Mouse (Mus musculus) cerebellum, postnatal 36 days (tissue): Measurements from ENCODE around the gene Plod1.

ENCODE experiments used
- DNase-seq, 2 experiments: peaks; one replicate each; pipeline ENCODE4 v3.0.0; 2021 to 2022; ENCODE audit warnings: mixed read lengths in 2 of 2

Gene Plod1

GRCm38 (mm10) chr4:147937486-147937885, 919 bp upstream of the Plod1 start:
- no peak for DNase-seq

- DNase-seq, result no peak
These were observed 454 bp upstream of the Plod1 start for GRCm38 (mm10) chr4:147937021-147937420.

GRCm38 (mm10) chr4:147935904-147936303, 663 bp downstream of the Plod1 start:
- DNase-seq, result no peak

GRCm38 (mm10) chr4:147934611-147935010, 2.0 kb downstream of the Plod1 start:
- DNase-seq, result no peak

DNA sequence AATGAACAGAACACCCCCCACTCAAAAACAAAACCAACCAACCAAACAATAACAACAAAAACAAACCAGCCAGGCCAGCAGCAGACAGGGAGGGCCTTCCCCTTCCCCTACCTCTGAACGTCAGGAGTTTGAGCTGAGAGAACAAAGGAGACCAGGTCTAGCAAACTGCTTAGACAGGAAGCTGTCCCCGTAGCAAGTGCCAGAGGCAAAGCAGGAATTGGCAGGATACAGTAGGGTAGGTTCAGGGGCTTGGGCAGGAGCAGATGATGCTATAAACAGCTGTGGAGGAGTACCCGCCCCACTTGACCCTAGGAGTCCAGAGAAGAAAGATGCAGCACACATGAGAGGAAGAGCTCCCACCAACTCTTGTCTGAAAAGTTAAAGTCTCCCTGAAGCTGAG, 2.4 kb downstream of the Plod1 start:
- DNase-seq, result no peak

DNA sequence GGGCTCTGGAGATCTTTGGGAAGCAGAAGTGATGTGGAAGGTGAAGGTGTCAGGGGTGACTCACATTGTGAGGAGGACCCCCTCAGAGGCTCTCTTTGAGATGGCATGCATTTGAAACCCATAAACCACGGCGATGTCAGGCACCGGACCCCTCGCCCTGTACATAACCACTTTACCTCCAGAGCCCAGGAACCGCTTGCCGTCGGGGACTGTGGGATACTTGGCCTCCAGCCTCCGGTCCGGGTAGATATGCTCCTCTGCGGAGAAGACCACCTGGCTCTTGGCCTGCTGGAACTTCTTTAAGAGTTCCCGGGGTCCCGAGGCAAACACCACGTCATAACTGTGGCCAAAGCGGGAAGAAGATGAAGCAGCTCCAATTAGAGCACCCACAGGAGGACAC, 5.6 kb downstream of the Plod1 start:
- DNase-seq, result no peak

- DNase-seq, result no peak
These were observed 8.0 kb downstream of the Plod1 start for GRCm38 (mm10) chr4:147928540-147928939.

DNA sequence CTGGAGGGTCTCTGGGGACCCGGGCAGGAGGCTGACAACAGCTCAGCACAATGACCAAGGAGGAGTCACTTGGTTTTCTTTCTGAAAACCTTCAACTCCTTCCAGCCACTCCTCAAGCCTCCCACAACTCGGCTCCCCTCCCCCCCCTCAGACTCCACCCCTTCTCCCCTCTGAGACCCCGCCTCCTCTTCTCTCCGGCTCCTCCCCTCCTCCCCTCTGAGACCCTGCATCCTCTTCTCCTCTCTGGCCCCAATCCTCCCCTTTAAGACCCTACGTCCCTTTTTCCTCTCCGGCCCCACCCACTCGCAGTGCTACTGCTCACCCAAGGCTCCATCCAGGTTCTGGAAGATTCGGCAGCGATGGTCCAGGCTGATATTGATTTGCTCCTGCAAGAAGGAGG, 8.4 kb downstream of the Plod1 start:
- DNase-seq, result no peak

- DNase-seq, result no peak
These were observed 8.9 kb downstream of the Plod1 start for GRCm38 (mm10) chr4:147927705-147928104.

- DNase-seq, result no peak
These were observed 14.2 kb downstream of the Plod1 start for GRCm38 (mm10) chr4:147922341-147922740.

DNA sequence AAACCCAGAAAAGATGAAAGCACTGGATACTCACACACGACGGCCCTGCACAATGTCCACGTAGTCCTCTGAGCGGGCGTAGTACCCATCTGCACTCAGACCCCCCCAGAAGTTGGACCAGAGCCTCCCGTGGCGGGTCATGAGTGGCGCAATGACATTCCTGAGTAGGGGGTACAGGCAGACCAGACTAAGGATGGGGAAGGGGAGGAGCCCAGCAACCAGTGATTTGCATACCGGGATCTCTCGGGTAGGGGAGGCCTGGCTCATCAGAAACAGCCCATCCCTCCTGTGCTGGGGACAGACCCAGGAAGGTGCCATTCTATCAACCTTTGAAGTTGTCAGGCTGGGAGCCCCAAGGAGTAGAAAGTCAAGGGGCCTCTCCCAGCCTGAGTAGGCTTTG, 15.6 kb downstream of the Plod1 start:
- DNase-seq, result no peak

DNA sequence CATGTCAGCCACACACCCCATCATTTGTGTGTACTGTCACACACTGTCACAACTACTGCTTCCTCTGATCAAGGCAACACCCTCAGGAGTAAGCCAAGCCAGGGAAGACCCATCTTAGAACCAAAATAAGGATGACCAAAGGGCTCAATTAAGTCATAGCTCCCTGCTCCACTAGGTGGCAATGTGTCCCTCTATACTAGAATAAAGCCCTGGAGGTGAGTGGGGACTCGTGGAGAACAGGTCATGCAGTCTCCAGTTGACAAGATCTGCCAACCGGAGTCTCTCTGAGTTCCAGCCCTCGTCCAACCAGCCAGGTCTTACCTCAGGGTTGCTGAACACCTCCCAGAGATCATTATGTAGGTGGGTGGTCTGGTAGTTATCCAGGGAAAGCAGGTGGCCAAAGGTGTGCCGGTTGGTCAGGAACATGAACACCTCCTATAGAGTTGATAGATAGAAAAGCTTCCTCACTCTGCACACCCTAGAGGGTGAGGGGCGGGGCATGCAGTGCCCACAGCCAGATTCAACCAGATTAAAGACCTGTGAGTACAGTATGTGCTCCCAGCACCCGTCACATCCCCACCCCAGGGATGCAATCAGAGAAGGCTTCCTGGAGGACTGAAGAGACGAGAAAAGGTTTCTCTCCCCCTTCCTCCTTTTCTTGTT, 18.0 kb downstream of the Plod1 start:
- DNase-seq, result peak; percentile 22 to 37

DNA sequence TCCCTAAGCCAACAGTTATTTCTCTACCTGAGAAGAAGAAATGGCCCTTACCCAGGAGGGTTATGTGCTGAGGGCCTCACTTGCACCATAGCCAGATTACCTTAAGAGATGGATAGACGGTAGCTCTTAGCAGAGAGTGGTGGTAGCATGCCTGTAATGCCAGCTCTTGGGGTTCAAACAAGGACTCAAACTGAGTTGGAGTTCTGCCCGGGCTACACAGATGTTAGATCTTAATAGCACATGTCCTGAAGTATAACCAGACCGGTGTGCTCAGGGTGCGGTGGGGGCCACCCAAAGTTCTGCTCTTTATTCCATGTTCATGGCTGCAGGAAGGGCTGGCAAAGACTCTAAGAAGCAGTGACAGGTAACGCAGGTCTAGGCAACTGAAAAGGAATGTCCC, 27.1 kb downstream of the Plod1 start:
- no peak for DNase-seq

DNA sequence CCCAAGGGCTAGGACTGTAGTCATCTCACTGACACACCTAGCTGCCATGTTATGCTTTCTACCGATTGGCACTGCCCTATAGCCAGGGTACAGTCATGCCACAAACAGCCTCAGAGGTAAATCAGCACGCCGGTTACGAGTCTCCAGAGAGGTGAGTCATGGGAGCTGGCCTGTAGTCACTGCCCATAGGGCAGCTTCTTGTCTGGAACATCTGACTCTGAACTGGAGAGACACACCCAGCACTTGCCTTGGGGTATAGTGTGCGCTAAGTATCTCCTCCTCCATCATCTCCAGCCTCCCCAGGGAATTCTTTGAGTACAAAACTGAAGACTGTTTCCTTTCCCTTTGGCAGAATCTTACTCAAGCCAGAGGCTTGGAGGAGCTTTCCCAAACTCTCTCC, 30.3 kb downstream of the Plod1 start:
- no peak for DNase-seq

- DNase-seq, result no peak
These were observed 31.4 kb downstream of the Plod1 start for GRCm38 (mm10) chr4:147905090-147905659.

- DNase-seq, result peak; percentile 89 to 91
These were observed 32.1 kb downstream of the Plod1 start, which contains the start of gene Mfn2 for GRCm38 (mm10) chr4:147904313-147905089. TSS of gene Mfn2 (minus strand) at chr4:147904704.

DNA sequence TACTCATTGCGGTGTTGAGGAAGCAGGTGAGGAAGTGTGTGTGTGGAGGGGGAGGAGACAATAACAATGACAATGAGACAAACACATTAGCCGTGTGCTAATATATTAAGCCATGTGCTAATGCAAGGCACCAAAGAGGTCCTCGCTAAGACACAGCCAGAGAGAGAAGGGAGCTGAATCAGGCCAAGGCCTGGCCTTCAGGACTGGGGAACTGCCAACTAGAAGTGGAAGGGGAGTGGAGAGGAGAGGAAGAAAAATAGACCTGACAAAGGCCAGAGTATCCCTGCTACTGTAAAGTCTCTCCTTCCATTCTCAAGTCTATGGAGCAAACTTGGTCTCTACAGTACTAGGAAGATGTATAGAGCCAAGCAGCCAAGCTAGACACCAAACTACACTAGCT, 33.0 kb downstream of the Plod1 start:
- no peak for DNase-seq

- DNase-seq, result no peak
These were observed 33.6 kb downstream of the Plod1 start for GRCm38 (mm10) chr4:147902906-147903500.

- DNase-seq, result no peak
These were observed 36.1 kb downstream of the Plod1 start for GRCm38 (mm10) chr4:147900452-147900851.

GRCm38 (mm10) chr4:147897348-147897747, 39.2 kb downstream of the Plod1 start:
- DNase-seq, result peak; percentile 18 to 41

- DNase-seq, result no peak
These were observed 40.2 kb downstream of the Plod1 start for GRCm38 (mm10) chr4:147896411-147896810.

GRCm38 (mm10) chr4:147895815-147896330, 40.7 kb downstream of the Plod1 start:
- DNase-seq, result no peak

GRCm38 (mm10) chr4:147890341-147890740, 46.2 kb downstream of the Plod1 start:
- DNase-seq, result no peak
